Mouse (Mus musculus) myocyte (in vitro differentiated cells): ENCODE results near the gene Iqgap3.

Source experiments
- CEBPB ChIP-seq: IDR thresholded peaks from 2 replicates; pipeline ENCODE4 v1.6.1; 2011; ENCODE audit warnings: mild to moderate bottlenecking, moderate library complexity; ENCODE audit not compliant: poor library complexity, insufficient read depth, severe bottlenecking
- E2F4 ChIP-seq: IDR thresholded peaks from one replicate; pipeline ENCODE4 v1.6.1; 2011; ENCODE audit warnings: mild to moderate bottlenecking, control low read depth, moderate library complexity; ENCODE audit not compliant: insufficient read depth
- MAX ChIP-seq: IDR thresholded peaks from one replicate; pipeline ENCODE4 v1.6.1; 2011; ENCODE audit warnings: low read depth, mild to moderate bottlenecking, control low read depth
- MYOD1 ChIP-seq, 3 experiments: IDR thresholded peaks; one replicate each; pipeline ENCODE4 v1.6.1; 2011; ENCODE audit warnings: control low read depth in 2 of 3, low read depth in 2 of 3, mild to moderate bottlenecking in 2 of 3, moderate library complexity in 1 of 3; ENCODE audit not compliant: insufficient read length in 2 of 3, control insufficient read depth in 1 of 3
- MYOG ChIP-seq, 3 experiments: IDR thresholded peaks; one replicate each; pipeline ENCODE4 v1.6.1; 2011; ENCODE audit warnings: control low read depth in 2 of 3, low read depth in 2 of 3, mild to moderate bottlenecking in 2 of 3; ENCODE audit not compliant: insufficient read length in 2 of 3, control insufficient read depth in 1 of 3, insufficient read depth in 1 of 3
- POLR2A ChIP-seq: IDR thresholded peaks from one replicate; pipeline ENCODE4 v1.6.1; 2011; ENCODE audit warnings: low read depth, mild to moderate bottlenecking, control low read depth, moderate library complexity; ENCODE audit not compliant: insufficient read length
- POLR2AphosphoS2 ChIP-seq: IDR thresholded peaks from one replicate; pipeline ENCODE4 v1.6.1; 2011; ENCODE audit warnings: low read depth, control low read depth; ENCODE audit not compliant: insufficient read length
- REST ChIP-seq: IDR thresholded peaks from one replicate; pipeline ENCODE4 v1.6.1; 2011; ENCODE audit warnings: mild to moderate bottlenecking, control low read depth, moderate library complexity; ENCODE audit not compliant: insufficient read depth, insufficient read length
- TCF12 ChIP-seq: IDR thresholded peaks from one replicate; pipeline ENCODE4 v1.6.1; 2011; ENCODE audit warnings: mild to moderate bottlenecking, control low read depth; ENCODE audit not compliant: poor library complexity, insufficient read depth, severe bottlenecking
- USF1 ChIP-seq: IDR thresholded peaks from one replicate; pipeline ENCODE4 v1.6.1; 2011; ENCODE audit warnings: low read depth, mild to moderate bottlenecking, control low read depth, moderate library complexity

DNA sequence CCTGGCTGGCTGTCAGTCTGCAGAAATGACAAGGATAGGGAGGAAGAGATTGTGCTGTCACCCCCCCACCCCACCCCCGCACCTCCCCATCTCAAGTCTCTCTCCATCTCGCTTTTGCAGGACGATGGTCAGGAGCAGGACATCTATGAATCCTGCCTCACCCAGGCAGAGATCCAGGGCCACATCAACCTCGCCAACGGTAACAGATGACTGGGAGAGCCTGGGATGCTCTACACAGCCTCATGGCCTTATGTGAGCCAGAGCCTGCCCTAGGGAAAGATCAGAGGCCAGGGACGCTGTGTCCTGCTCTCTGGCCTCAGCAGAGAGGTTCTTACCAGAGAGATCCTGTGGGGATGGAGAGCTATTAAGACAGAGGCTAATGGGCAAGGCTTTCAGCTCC lies 8.8 kb downstream of the Iqgap3 start:
- TF ChIP-seq POLR2A (no peak), POLR2AphosphoS2 (no peak), MYOD1 (IDR thresholded peaks at IDR 0.05; ENCODE audit: control insufficient read depth in 1 of 3, insufficient read length in 2 of 3, low read depth in 2 of 3) (no peak), USF1 (no peak), MYOG (IDR thresholded peaks at IDR 0.05; ENCODE audit: control insufficient read depth in 1 of 3, insufficient read depth in 1 of 3, insufficient read length in 2 of 3, low read depth in 2 of 3) (no peak), TCF12 (no peak), MAX (no peak), E2F4 (no peak), REST (no peak), CEBPB (no peak)
